Mouse (Mus musculus) layer of hippocampus, adult 2 months (tissue): ENCODE results near the gene P3h3. TPM values are rescaled to one million over a fixed set of nuclear protein-coding genes. Genes with fewer than 3 reads are reported as not detected.
A peak's percentile ranks its signal among the peaks of the same experiment; 100 is the strongest.
"Not testable (repeated sequence)": the region's sequence is repeated elsewhere in the genome, so short reads cannot be mapped to it uniquely, and the experiment has no call there.

Source experiments
- DNase-seq, 2 experiments: peaks; one replicate each; pipeline ENCODE4 v3.0.0; 2022; ENCODE audit warnings: low spot score in 2 of 2
- H3K27ac ChIP-seq: fragments of 200-600 bp; 2 replicates; pipeline ENCODE4 v1.8.1; 2022
- H3K4me3 ChIP-seq: fragments of 200-600 bp; 2 replicates; pipeline ENCODE4 v1.8.1; 2022; ENCODE audit warnings: mild to moderate bottlenecking
- CTCF ChIP-seq: fragments of 200-600 bp; conservative IDR thresholded peaks from 2 replicates; pipeline ENCODE4 v1.8.1; 2022; ENCODE audit warnings: antibody characterized with exemption, mild to moderate bottlenecking, moderate library complexity
- total RNA-seq, 2 experiments: library from RNA; stranded (reverse); gene quantifications; 2 replicates each; pipeline ENCODE4 v1.2.3; 2021

The P3h3 gene
- total RNA-seq, 2 experiments from 2014 or later: 33.7 to 36.7 TPM

- TF ChIP-seq CTCF: no peak
- H3K4me3 ChIP-seq: no peak overlapping the region
- H3K27ac ChIP-seq: peak overlapping the region; percentile 68; the same call in 1 of the 2 replicates
- no peak for DNase-seq
These were observed 49.6 kb downstream of the P3h3 start for GRCm38 (mm10) chr6:124807986-124808357.

GRCm38 (mm10) chr6:124807366-124807765, 50.2 kb downstream of the P3h3 start:
- TF ChIP-seq CTCF: no peak
- DNase-seq: no peak
- peak overlapping the region; percentile 92 for H3K27ac ChIP-seq

GRCm38 (mm10) chr6:124806446-124807140, 51.0 kb downstream of the P3h3 start:
- DNase-seq: no peak
- peak overlapping the region; percentile 62 for H3K4me3 ChIP-seq

More at GRCm38 (mm10) chr6:124807366-124807765, 50.2 kb downstream of the P3h3 start:
- H3K4me3 ChIP-seq: no peak overlapping the region

GRCm38 (mm10) chr6:124805341-124806321, 51.9 kb downstream of the P3h3 start:
- Histone ChIP-seq H3K27ac (peak overlapping the region; percentile 92), H3K4me3 (peak overlapping the region; percentile 62)
- DNase-seq: peak; percentile 96
- TF ChIP-seq CTCF: peak; percentile 52

More at GRCm38 (mm10) chr6:124806446-124807140, 51.0 kb downstream of the P3h3 start:
- peak overlapping the region; percentile 92 for H3K27ac ChIP-seq
- no peak for TF ChIP-seq CTCF

- TF ChIP-seq CTCF: no peak
- H3K4me3 ChIP-seq: no peak overlapping the region
- DNase-seq: no peak
- H3K27ac ChIP-seq: no peak overlapping the region
These were observed 53.2 kb downstream of the P3h3 start for GRCm38 (mm10) chr6:124804341-124804740.

- H3K4me3 ChIP-seq, DNase-seq, H3K27ac ChIP-seq: not testable (repeated sequence)
These were observed 53.9 kb downstream of the P3h3 start for GRCm38 (mm10) chr6:124803691-124804090.

GRCm38 (mm10) chr6:124803061-124803460, 54.5 kb downstream of the P3h3 start:
- Histone ChIP-seq H3K4me3 (no peak overlapping the region), H3K27ac (no peak overlapping the region)
- peak; percentile 27; the same call in 1 of the 2 replicates for TF ChIP-seq CTCF
- no peak for DNase-seq

- H3K27ac ChIP-seq, H3K4me3 ChIP-seq, DNase-seq: not testable (repeated sequence)
These were observed 55.2 kb downstream of the P3h3 start for GRCm38 (mm10) chr6:124802400-124802799.

- Histone ChIP-seq H3K27ac (peak overlapping the region; percentile 39; the same call in 1 of the 2 replicates), H3K4me3 (no peak overlapping the region)
- DNase-seq: no peak
- no peak for TF ChIP-seq CTCF
These were observed 61.4 kb downstream of the P3h3 start for GRCm38 (mm10) chr6:124796200-124796599.

GRCm38 (mm10) chr6:124795781-124796180, 61.8 kb downstream of the P3h3 start:
- no peak for TF ChIP-seq CTCF
- Histone ChIP-seq H3K27ac (peak overlapping the region; percentile 39; the same call in 1 of the 2 replicates), H3K4me3 (no peak overlapping the region)
- no peak for DNase-seq

- TF ChIP-seq CTCF: no peak
- Histone ChIP-seq H3K27ac (no peak overlapping the region), H3K4me3 (no peak overlapping the region)
- no peak for DNase-seq
These were observed 65.6 kb downstream of the P3h3 start for GRCm38 (mm10) chr6:124791911-124792310.

Other genes starting within 250 kb of the P3h3 start
- gene C1s2, start 221.7 kb downstream of the P3h3 start, total RNA-seq: under 1 TPM; 0.26 to 0.52 TPM
- 10 to 100 TPM; 31.0 to 32.6 TPM for gene Lpcat3, start 194.7 kb downstream of the P3h3 start, total RNA-seq
- 10 to 100 TPM; 58.0 to 58.7 TPM for gene Emg1, start 145.6 kb downstream of the P3h3 start, total RNA-seq
- gene Phb2, start 145.4 kb downstream of the P3h3 start, total RNA-seq: 100 to 1,000 TPM; 121 to 124 TPM
- gene Ptpn6, start 119.0 kb downstream of the P3h3 start, total RNA-seq: 1 to 10 TPM; 5.5 to 6.6 TPM
- 100 to 1,000 TPM; 295 to 339 TPM for gene Grcc10, start 116.4 kb downstream of the P3h3 start, total RNA-seq
- gene Gm45234, start 101.7 kb downstream of the P3h3 start, total RNA-seq: not detected
- 100 to 1,000 TPM; 159 to 164 TPM for gene Atn1, start 101.2 kb downstream of the P3h3 start, total RNA-seq
- gene Eno2, start 88.1 kb downstream of the P3h3 start, total RNA-seq: 1,000 to 10,000 TPM in 1 of 2 experiments, 100 to 1,000 TPM in 1; 981 to 1,025 TPM
- gene Lrrc23, start 78.0 kb downstream of the P3h3 start, total RNA-seq: 1 to 10 TPM; 1.4 to 1.6 TPM
- 1 to 10 TPM; 3.4 to 4.6 TPM for gene Spsb2, start 49.1 kb downstream of the P3h3 start, total RNA-seq
- 100 to 1,000 TPM; 713 to 768 TPM for gene Tpi1, start 43.5 kb downstream of the P3h3 start, total RNA-seq
- gene Usp5, start 28.3 kb downstream of the P3h3 start, total RNA-seq: 100 to 1,000 TPM; 185 to 198 TPM
- 1 to 10 TPM in 1 of 2 experiments, under 1 TPM in 1; 0.47 to 1.3 TPM for gene Cdca3, start 28.2 kb downstream of the P3h3 start, total RNA-seq
- under 1 TPM in 1 of 2 experiments, not detected in 1; 0.20 TPM for gene Gnb3, start 17.5 kb downstream of the P3h3 start, total RNA-seq
- 100 to 1,000 TPM; 181 to 199 TPM for gene Gpr162, start 6.2 kb upstream of the P3h3 start, total RNA-seq
- gene Cd4, start 30.5 kb upstream of the P3h3 start, total RNA-seq: under 1 TPM; 0.18 to 0.47 TPM
- gene Lag3, start 54.0 kb upstream of the P3h3 start, total RNA-seq: 1 to 10 TPM; 1.3 to 1.7 TPM
- 1,000 to 10,000 TPM in 1 of 2 experiments, 100 to 1,000 TPM in 1; 991 to 1,057 TPM for gene Ptms, start 62.4 kb upstream of the P3h3 start, total RNA-seq
- 100 to 1,000 TPM; 627 to 642 TPM for gene Mlf2, start 73.6 kb upstream of the P3h3 start, total RNA-seq
- 100 to 1,000 TPM; 136 to 151 TPM for gene Cops7a, start 107.8 kb upstream of the P3h3 start, total RNA-seq
- 100 to 1,000 TPM; 163 to 181 TPM for gene Pianp, start 138.9 kb upstream of the P3h3 start, total RNA-seq
- 10 to 100 TPM; 50.0 to 50.9 TPM for gene Zfp384, start 151.4 kb upstream of the P3h3 start, total RNA-seq
- gene Ing4, start 182.0 kb upstream of the P3h3 start, total RNA-seq: 10 to 100 TPM; 60.1 to 63.2 TPM
- 10 to 100 TPM; 15.9 to 19.2 TPM for gene Acrbp, start 191.9 kb upstream of the P3h3 start, total RNA-seq
- gene Lpar5, start 210.2 kb upstream of the P3h3 start, total RNA-seq: 1 to 10 TPM in 1 of 2 experiments, under 1 TPM in 1; 0.61 to 1.1 TPM
- 100 to 1,000 TPM; 176 to 185 TPM for gene Chd4, start 238.2 kb upstream of the P3h3 start, total RNA-seq